Mouse (Mus musculus): Measurements from ENCODE around the gene Kcne1.

Kcne1 gene

GRCm38 (mm10) chr16:92357023-92357422 is 2.2 kb downstream of the Kcne1 start:
- no peak for DNase-seq (ENCODE audit: low spot score)

GRCm38 (mm10) chr16:92355982-92356381 is 3.3 kb downstream of the Kcne1 start:
- DNase-seq (ENCODE audit: low spot score) = no peak

DNA sequence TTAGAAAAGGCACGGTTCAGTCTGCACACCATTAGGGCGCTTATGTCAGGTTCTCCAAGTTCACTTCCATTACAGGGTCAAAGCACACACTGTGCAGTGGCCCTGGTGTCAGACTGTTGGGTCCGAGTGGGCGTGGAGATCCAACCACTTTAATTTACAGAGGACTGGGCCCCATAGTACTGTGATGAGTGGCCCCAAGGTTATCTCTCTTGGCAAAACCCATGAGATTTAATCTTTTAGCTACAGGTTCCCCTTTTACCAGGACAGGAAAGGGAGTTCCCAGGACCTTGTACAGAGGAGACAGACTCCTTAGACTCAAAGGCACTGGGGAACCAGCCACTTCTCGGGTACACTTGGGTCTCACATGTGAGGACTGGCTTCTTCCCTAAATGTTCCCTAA is 3.9 kb downstream of the Kcne1 start:
- DNase-seq (ENCODE audit: low spot score) = no peak

- no peak for DNase-seq (ENCODE audit: low spot score)
Measured at GRCm38 (mm10) chr16:92353897-92354296, 5.4 kb downstream of the Kcne1 start.

GRCm38 (mm10) chr16:92353295-92353694 is 6.0 kb downstream of the Kcne1 start:
- no peak for DNase-seq (ENCODE audit: low spot score)

- peak; percentile 22 for DNase-seq (ENCODE audit: low spot score)
Measured at GRCm38 (mm10) chr16:92348941-92349340, 10.3 kb downstream of the Kcne1 start.

- no peak for DNase-seq (ENCODE audit: low spot score)
Measured at GRCm38 (mm10) chr16:92346297-92346916, 12.9 kb downstream of the Kcne1 start.

GRCm38 (mm10) chr16:92345177-92345576 is 14.1 kb downstream of the Kcne1 start:
- DNase-seq (ENCODE audit: low spot score) = no peak

GRCm38 (mm10) chr16:92340612-92341511 is 18.4 kb downstream of the Kcne1 start:
- DNase-seq (ENCODE audit: low spot score) = peak; percentile 72

DNA sequence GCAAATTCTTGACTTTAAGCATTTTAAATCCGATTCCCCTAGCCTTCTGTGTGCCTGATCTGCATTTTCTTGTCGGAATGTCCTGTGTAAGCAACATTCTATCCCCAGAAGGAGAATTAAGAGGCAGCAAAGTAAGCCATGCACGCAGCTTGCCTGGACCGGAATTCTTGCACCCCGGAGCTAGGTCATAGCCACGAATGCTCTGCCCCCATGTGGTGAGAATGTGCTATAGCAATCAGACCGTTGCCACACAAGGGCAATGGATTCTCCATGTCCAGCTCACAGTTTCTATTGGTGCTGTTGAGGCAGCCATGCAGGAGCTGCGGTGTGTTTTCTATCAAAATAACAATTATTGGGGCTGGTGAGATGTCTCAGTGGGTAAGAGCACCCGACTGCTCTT is 23.0 kb downstream of the Kcne1 start:
- peak; percentile 71 for DNase-seq (ENCODE audit: low spot score)

GRCm38 (mm10) chr16:92334600-92334999 is 24.7 kb downstream of the Kcne1 start:
- no peak for DNase-seq (ENCODE audit: low spot score)

DNA sequence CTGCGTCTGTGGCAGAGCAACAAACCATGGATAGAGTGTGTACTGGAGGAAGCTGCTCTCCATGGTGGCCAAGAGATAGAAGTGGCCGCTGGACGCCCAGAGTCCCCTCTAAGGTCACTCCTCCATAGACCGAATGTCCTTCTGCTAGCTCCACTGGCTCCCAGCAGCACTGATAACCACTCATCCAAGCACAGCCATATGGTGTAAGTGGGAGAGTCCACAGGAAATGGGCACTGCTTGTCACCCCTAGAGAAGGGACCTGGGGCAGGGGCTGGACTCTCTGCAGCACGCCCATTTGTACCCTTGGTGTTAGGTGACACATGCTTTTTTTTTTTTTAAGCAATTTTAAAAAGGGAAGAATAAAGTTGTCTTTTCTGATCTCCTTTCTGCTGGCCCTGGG is 28.3 kb downstream of the Kcne1 start:
- no peak for DNase-seq (ENCODE audit: low spot score)

GRCm38 (mm10) chr16:92327911-92328310 is 31.4 kb downstream of the Kcne1 start:
- DNase-seq (ENCODE audit: low spot score) = no peak

DNA sequence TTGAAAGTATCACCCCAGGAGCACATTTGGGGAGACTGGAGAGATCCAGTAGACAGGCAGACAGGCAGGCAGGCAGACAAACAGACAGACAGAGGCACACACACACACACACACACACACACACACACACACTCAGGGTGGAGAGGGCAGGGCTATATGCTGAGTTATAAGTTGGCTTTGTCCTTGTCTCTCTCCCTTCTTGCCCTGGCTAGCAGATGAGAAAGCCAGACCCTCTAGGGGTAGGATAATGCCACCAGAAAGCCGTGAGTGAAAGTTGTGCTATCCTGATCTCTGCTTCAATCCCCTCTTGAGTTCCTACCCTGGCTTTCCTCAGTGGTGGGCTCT is 34.2 kb downstream of the Kcne1 start:
- DNase-seq (ENCODE audit: low spot score) = no peak

GRCm38 (mm10) chr16:92324309-92325061 is 34.8 kb downstream of the Kcne1 start:
- no peak for DNase-seq (ENCODE audit: low spot score)

GRCm38 (mm10) chr16:92321341-92321740 is 37.9 kb downstream of the Kcne1 start, which contains the start of gene Fam243:
Gene Fam243, minus strand, starts transcription at chr16:92321441.
- DNase-seq (ENCODE audit: low spot score) = no peak

- no peak for DNase-seq (ENCODE audit: low spot score)
Measured at GRCm38 (mm10) chr16:92320361-92320760, 38.9 kb downstream of the Kcne1 start.

- no peak for DNase-seq (ENCODE audit: low spot score)
Measured at GRCm38 (mm10) chr16:92319353-92320109, 39.7 kb downstream of the Kcne1 start.

DNA sequence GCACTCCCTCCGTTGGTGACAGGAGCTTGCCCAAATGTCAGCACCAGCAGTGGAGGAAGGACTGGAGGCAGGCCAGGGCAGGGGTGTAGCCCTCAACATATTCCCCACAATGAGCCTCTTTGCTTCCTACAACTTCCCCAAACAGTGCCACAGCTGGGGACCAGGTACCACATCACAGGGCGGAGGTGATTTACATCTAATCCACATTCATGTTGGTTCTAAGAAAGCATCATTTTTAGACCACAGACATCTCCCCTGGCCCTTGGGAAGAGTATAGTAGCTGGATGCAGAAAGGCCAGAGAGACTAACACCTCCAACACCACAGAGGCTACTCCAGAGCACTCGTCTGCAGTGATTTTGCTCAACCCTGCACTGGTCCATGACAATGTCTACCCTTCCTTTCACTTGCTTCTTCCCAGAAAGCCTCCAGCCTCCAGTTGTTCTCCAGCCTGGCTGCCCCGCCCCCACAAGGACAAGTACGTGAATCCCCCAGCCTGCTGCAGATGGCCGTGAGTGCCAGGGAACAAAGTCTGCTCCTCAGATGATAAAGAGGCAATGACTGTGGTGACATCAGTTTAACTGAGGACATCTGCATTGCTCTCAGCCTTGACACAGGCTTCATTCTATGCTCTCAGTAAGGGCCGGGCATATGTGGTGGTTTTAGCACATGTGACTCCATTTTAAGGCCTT is 43.1 kb downstream of the Kcne1 start:
- no peak for DNase-seq (ENCODE audit: low spot score)

DNA sequence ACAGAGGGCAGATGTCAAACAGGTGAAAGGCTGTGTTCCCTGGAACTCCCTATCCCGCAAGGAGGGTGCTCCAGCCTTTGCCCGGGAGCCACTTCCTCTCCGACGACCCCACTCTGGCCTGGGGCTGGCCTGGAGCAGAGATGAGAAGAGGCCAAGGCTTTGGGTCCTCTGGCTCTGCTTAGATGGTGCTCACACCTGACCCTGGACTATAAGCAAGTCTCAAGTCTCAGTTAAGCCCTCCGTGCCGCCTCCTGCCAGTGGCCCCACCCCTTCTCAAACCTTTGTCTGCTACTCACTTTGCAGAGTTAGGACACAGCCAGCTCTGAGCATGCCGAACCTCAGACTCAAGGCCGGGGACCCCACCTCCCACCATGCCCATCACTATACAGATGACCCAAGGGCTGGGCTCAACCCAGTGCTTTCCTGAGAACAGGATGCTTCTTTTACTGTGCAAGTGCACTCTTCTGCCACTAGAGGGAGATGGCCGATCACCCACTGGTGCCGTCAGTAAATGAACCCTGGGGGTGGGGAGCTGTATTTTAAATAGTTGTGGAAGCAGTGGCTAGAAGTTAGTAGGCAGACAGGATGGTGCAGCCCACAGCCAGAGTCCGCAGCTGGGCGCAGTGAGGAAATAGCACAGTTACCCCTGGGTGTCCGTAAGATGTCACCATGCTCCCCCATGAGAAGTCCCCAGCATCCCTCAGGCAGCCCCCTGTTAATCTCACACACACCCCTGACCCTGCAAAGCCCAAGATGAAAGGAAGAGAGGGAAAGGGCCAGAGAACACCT is 45.1 kb downstream of the Kcne1 start:
- peak; percentile 34 for DNase-seq (ENCODE audit: low spot score)

- no peak for DNase-seq (ENCODE audit: low spot score)
Measured at GRCm38 (mm10) chr16:92309126-92309525, 50.1 kb downstream of the Kcne1 start.
